Mouse (Mus musculus) right cerebral cortex, postnatal 36 days (tissue): Measurements from ENCODE around the gene Bahcc1.

Experiments
- DNase-seq, 2 experiments: peaks; one replicate each; pipeline ENCODE4 v3.0.0; 2022; ENCODE audit warnings: low spot score in 2 of 2, mixed read lengths in 1 of 2

Bahcc1 gene

GRCm38 (mm10) chr11:120206069-120206668 is 26.6 kb upstream of the Bahcc1 start:
- DNase-seq = no peak

- no peak for DNase-seq
These were observed 26.1 kb upstream of the Bahcc1 start for GRCm38 (mm10) chr11:120206669-120207090.

GRCm38 (mm10) chr11:120208848-120209247 is 23.9 kb upstream of the Bahcc1 start:
- DNase-seq = no peak

- DNase-seq = no peak
These were observed 23.3 kb upstream of the Bahcc1 start for GRCm38 (mm10) chr11:120209462-120209861.

GRCm38 (mm10) chr11:120215726-120216241 is 17.0 kb upstream of the Bahcc1 start:
- no peak for DNase-seq

- no peak for DNase-seq
These were observed 16.0 kb upstream of the Bahcc1 start for GRCm38 (mm10) chr11:120216540-120217324.

GRCm38 (mm10) chr11:120218176-120218856 is 14.4 kb upstream of the Bahcc1 start:
- DNase-seq = no peak

- DNase-seq = no peak
These were observed 13.8 kb upstream of the Bahcc1 start for GRCm38 (mm10) chr11:120218946-120219345.

- DNase-seq = no peak
These were observed 12.7 kb upstream of the Bahcc1 start for GRCm38 (mm10) chr11:120219916-120220522.

GRCm38 (mm10) chr11:120220963-120221827 is 11.6 kb upstream of the Bahcc1 start:
- DNase-seq = no peak

- no peak for DNase-seq
These were observed 10.2 kb upstream of the Bahcc1 start for GRCm38 (mm10) chr11:120222425-120223104.

GRCm38 (mm10) chr11:120223586-120224487 is 8.9 kb upstream of the Bahcc1 start:
- DNase-seq = peak in 1 of 2 experiments; percentile 66

- DNase-seq = no peak
These were observed 8.1 kb upstream of the Bahcc1 start for GRCm38 (mm10) chr11:120224488-120225255.

GRCm38 (mm10) chr11:120225256-120226195 is 7.2 kb upstream of the Bahcc1 start:
- no peak for DNase-seq

GRCm38 (mm10) chr11:120226421-120227280 is 6.1 kb upstream of the Bahcc1 start:
- no peak for DNase-seq

GRCm38 (mm10) chr11:120227571-120228051 is 5.1 kb upstream of the Bahcc1 start:
- DNase-seq = no peak
